Mouse (Mus musculus): ENCODE measurements around the gene Nsd2. TPM values are rescaled to one million over a fixed set of nuclear protein-coding genes. Genes with fewer than 3 reads are reported as not detected.

Nsd2 gene
- total RNA-seq, 1 experiment: 39.2 TPM

- Histone ChIP-seq H3K4me3 (ENCODE audit: insufficient read depth in 1 of 2, low read depth in 1 of 2, low read length in 2 of 2, poor library complexity in 1 of 2, severe bottlenecking in 1 of 2) (no peak overlapping the region), H3K4me1 (ENCODE audit: control insufficient read depth in 2 of 2, insufficient read depth in 2 of 2, low read length in 2 of 2, poor library complexity in 1 of 2) (no peaks in the 10 kb centered on the region), H3K9ac (ENCODE audit: insufficient read depth, low read depth, low read length, poor library complexity, severe bottlenecking) (no peak overlapping the region), H3K27ac (ENCODE audit: insufficient read depth, low read depth, low read length, poor library complexity, severe bottlenecking) (no peak overlapping the region), H3K9me3 (ENCODE audit: control insufficient read depth, insufficient read depth, low read depth, low read length) (no peaks in the 10 kb centered on the region), H3K36me3 (ENCODE audit: control insufficient read depth, insufficient read depth, low read length, poor library complexity, severe bottlenecking) (peaks cover 32% of the 10 kb centered on the region)
- in situ Hi-C loops (cut with MboI; ENCODE audit: low sequenced_read_pairs in 2 of 2, unreplicated experiment in 2 of 2): no loop called here
- no peak for DNase-seq (ENCODE audit: low read depth, low spot score)
- TF ChIP-seq ZC3H11A (IDR thresholded peaks at IDR 0.05; ENCODE audit: borderline replicate concordance, low read depth, low read length) (no peak), HCFC1 (IDR thresholded peaks at IDR 0.05; ENCODE audit: borderline replicate concordance, insufficient read depth, low read length) (no peak), CHD2 (IDR thresholded peaks at IDR 0.05; ENCODE audit: low read depth, low read length) (no peak)
Measured at GRCm38 (mm10) chr5:33893406-33893805, 72.9 kb downstream of the Nsd2 start.

DNA sequence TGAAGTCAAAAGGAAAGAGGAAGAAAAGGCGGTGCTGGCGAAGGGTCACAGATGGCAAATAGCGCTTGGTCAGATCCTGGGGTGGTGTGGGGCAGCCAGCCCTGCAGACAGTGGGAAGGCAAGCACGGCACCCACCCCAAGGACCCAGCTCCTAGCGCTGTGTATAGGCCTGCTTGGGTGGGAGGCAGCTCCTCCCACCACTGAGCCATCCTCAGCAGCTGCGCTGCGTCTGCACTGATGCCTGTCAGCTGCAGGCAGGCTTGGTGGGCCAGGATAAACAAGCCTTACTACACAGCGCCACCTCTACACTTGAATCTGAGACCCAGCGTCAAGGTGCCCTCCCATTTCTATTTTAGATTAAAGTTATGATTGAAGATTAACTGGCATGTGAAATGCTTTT lies 74.6 kb downstream of the Nsd2 start:
- Histone ChIP-seq H3K4me3 (ENCODE audit: insufficient read depth in 1 of 2, low read depth in 1 of 2, low read length in 2 of 2, poor library complexity in 1 of 2, severe bottlenecking in 1 of 2) (no peak overlapping the region), H3K9me3 (ENCODE audit: control insufficient read depth, insufficient read depth, low read depth, low read length) (no peaks in the 10 kb centered on the region), H3K9ac (ENCODE audit: insufficient read depth, low read depth, low read length, poor library complexity, severe bottlenecking) (no peak overlapping the region), H3K27ac (ENCODE audit: insufficient read depth, low read depth, low read length, poor library complexity, severe bottlenecking) (no peak overlapping the region), H3K36me3 (ENCODE audit: control insufficient read depth, insufficient read depth, low read length, poor library complexity, severe bottlenecking) (peaks cover 49% of the 10 kb centered on the region), H3K4me1 (ENCODE audit: control insufficient read depth in 2 of 2, insufficient read depth in 2 of 2, low read length in 2 of 2, poor library complexity in 1 of 2) (no peaks in the 10 kb centered on the region)
- DNase-seq (ENCODE audit: low read depth, low spot score): no peak
- in situ Hi-C loops (cut with MboI; ENCODE audit: low sequenced_read_pairs in 2 of 2, unreplicated experiment in 2 of 2): no loop called here
- no peak for TF ChIP-seq HCFC1 (IDR thresholded peaks at IDR 0.05; ENCODE audit: borderline replicate concordance, insufficient read depth, low read length)
- TF ChIP-seq ZC3H11A (IDR thresholded peaks at IDR 0.05; ENCODE audit: borderline replicate concordance, low read depth, low read length): no peak
- TF ChIP-seq ZNF384 (IDR thresholded peaks at IDR 0.05; ENCODE audit: low read depth, low read length): no peak
- no peak for TF ChIP-seq MAFK (IDR thresholded peaks at IDR 0.05; ENCODE audit: insufficient read depth, low read depth, low read length)
- TF ChIP-seq CHD2 (IDR thresholded peaks at IDR 0.05; ENCODE audit: low read depth, low read length): no peak

DNA sequence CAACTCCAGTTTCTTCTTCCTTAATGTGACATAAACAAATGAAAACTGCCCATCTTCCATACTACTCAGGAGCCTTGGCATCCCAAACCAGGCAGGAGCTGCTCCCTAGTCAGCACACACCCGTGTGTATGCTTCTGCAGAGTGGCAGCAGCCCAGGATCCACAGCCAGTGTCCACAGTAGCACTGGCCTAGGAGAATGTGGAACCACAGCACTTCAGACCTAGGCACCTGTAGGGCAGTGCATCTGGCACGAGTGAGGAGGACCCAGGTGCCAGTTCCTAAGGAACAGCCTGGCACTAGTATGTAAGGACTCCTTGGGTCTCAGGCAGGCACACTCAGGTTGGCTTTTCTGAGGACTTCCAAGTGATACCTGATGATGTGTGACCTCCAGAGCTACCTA lies 76.6 kb downstream of the Nsd2 start:
- no peak for TF ChIP-seq HCFC1 (IDR thresholded peaks at IDR 0.05; ENCODE audit: borderline replicate concordance, insufficient read depth, low read length)
- no peak for TF ChIP-seq MAFK (IDR thresholded peaks at IDR 0.05; ENCODE audit: insufficient read depth, low read depth, low read length)
- no peak overlapping the region for H3K4me3 ChIP-seq (ENCODE audit: insufficient read depth in 1 of 2, low read depth in 1 of 2, low read length in 2 of 2, poor library complexity in 1 of 2, severe bottlenecking in 1 of 2)
- no peak for DNase-seq (ENCODE audit: low read depth, low spot score)
- in situ Hi-C loops (cut with MboI; ENCODE audit: low sequenced_read_pairs in 2 of 2, unreplicated experiment in 2 of 2): no loop called here
- peaks cover 61% of the 10 kb centered on the region for H3K36me3 ChIP-seq (ENCODE audit: control insufficient read depth, insufficient read depth, low read length, poor library complexity, severe bottlenecking)
- H3K9ac ChIP-seq (ENCODE audit: insufficient read depth, low read depth, low read length, poor library complexity, severe bottlenecking): no peak overlapping the region
- H3K4me1 ChIP-seq (ENCODE audit: control insufficient read depth in 2 of 2, insufficient read depth in 2 of 2, low read length in 2 of 2, poor library complexity in 1 of 2): no peaks in the 10 kb centered on the region
- H3K27ac ChIP-seq (ENCODE audit: insufficient read depth, low read depth, low read length, poor library complexity, severe bottlenecking): no peak overlapping the region
- no peaks in the 10 kb centered on the region for H3K9me3 ChIP-seq (ENCODE audit: control insufficient read depth, insufficient read depth, low read depth, low read length)

- Histone ChIP-seq H3K9ac (ENCODE audit: insufficient read depth, low read depth, low read length, poor library complexity, severe bottlenecking) (no peak overlapping the region), H3K9me3 (ENCODE audit: control insufficient read depth, insufficient read depth, low read depth, low read length) (no peaks in the 10 kb centered on the region), H3K4me1 (ENCODE audit: control insufficient read depth in 2 of 2, insufficient read depth in 2 of 2, low read length in 2 of 2, poor library complexity in 1 of 2) (no peaks in the 10 kb centered on the region), H3K36me3 (ENCODE audit: control insufficient read depth, insufficient read depth, low read length, poor library complexity, severe bottlenecking) (peaks cover 63% of the 10 kb centered on the region), H3K4me3 (ENCODE audit: insufficient read depth in 1 of 2, low read depth in 1 of 2, low read length in 2 of 2, poor library complexity in 1 of 2, severe bottlenecking in 1 of 2) (no peak overlapping the region), H3K27ac (ENCODE audit: insufficient read depth, low read depth, low read length, poor library complexity, severe bottlenecking) (no peak overlapping the region)
- in situ Hi-C loops (cut with MboI; ENCODE audit: low sequenced_read_pairs in 2 of 2, unreplicated experiment in 2 of 2): no loop called here
- TF ChIP-seq HCFC1 (IDR thresholded peaks at IDR 0.05; ENCODE audit: borderline replicate concordance, insufficient read depth, low read length): no peak
- DNase-seq (ENCODE audit: low read depth, low spot score): no peak
Measured at GRCm38 (mm10) chr5:33898671-33899070, 78.1 kb downstream of the Nsd2 start.

- H3K4me3 ChIP-seq (ENCODE audit: insufficient read depth in 1 of 2, low read depth in 1 of 2, low read length in 2 of 2, poor library complexity in 1 of 2, severe bottlenecking in 1 of 2): no peak overlapping the region
- no peaks in the 10 kb centered on the region for H3K4me1 ChIP-seq (ENCODE audit: control insufficient read depth in 2 of 2, insufficient read depth in 2 of 2, low read length in 2 of 2, poor library complexity in 1 of 2)
- H3K9ac ChIP-seq (ENCODE audit: insufficient read depth, low read depth, low read length, poor library complexity, severe bottlenecking): no peak overlapping the region
- H3K9me3 ChIP-seq (ENCODE audit: control insufficient read depth, insufficient read depth, low read depth, low read length): no peaks in the 10 kb centered on the region
- in situ Hi-C loops (cut with MboI; ENCODE audit: low sequenced_read_pairs in 2 of 2, unreplicated experiment in 2 of 2): no loop called here
- DNase-seq (ENCODE audit: low read depth, low spot score): no peak
- TF ChIP-seq CHD2 (IDR thresholded peaks at IDR 0.05; ENCODE audit: low read depth, low read length) (no peak), MAFK (IDR thresholded peaks at IDR 0.05; ENCODE audit: insufficient read depth, low read depth, low read length) (no peak)
- no peak overlapping the region for H3K27ac ChIP-seq (ENCODE audit: insufficient read depth, low read depth, low read length, poor library complexity, severe bottlenecking)
- peaks cover 63% of the 10 kb centered on the region for H3K36me3 ChIP-seq (ENCODE audit: control insufficient read depth, insufficient read depth, low read length, poor library complexity, severe bottlenecking)
Measured at GRCm38 (mm10) chr5:33899245-33899644, 78.7 kb downstream of the Nsd2 start.

Measured in ES-E14 (cell line).